Mouse (Mus musculus) testis, postnatal 14 days (tissue): ENCODE measurements around the gene Exoc3l4.

Experiments
- DNase-seq: peaks from one replicate; pipeline ENCODE4 v3.0.0; 2021; ENCODE audit warnings: low spot score

Gene Exoc3l4

DNA sequence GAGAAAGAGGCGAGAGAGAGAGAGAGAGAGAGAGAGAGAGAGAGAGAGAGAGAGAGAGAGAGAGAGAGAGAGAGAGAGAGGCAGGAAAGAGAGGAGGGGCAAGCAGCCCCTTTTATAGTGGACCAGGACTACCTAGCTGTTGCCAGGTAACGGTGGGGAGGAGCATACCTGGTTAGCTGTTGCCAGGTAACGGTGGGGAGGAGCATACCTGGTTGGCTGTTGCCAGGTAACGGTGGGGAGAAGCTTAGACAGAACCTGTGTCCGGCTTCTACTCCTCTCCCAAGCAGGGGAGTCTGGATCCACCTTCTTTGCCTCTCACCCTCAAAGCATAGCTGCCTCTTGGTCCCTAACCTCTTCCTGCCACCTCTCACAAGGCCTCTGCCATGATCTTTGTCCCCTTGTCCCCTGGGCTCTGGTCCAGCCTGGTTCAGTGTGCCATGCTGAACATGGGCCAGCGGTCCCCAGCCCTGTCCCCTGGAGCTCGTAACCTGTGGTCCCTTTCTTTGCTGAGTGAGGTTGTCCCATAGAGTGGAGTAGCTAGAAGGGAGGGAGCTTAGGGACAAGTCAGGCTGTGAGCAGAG lies 17.4 kb downstream of the Exoc3l4 start:
- no peak for DNase-seq

DNA sequence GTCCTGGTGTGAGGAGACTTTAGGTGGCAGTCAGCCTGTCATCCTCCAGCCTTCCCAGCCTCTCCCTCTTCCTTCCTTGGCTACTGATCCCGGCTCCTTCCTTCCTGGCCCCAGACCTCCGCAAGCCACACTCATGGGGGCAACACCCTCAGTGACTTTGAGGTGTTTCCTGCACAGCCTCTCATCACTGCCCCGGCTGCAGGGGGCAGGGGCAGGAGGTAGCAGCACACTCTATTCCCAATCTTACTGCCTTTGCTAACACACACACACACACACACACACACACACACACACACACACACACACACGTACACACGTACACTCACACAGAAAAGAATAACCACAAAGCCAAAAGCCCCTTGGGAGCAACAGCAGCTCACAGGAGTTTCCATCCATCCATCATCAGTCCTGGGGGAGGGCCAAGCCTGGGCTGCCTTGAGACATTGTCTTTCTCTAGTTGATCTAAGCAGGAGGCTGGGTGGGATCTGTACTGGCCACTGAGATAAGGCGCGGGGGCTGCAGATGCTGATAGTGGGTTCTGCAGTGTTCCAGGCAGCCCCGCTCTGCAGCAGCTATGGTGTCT lies 18.0 kb downstream of the Exoc3l4 start:
- no peak for DNase-seq

DNA sequence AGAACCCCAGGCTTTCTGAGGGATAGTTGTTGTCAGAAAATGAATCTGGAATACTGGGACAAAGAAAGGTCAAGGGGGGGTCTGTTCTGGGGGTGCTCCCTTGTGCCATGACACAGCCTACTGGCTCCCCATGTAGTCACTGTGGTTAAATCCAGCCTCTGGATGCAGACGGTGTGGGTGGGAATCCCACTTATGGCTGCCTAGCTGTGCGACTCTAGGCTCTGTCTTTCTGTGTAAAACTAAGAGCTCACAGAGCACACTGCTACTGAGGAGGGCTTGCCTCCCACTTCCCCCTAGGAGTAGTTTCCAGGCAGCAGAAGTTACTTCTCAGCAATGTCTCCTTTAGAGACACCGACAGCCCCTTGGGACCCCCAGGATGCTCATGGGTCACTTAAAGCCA lies 19.4 kb downstream of the Exoc3l4 start:
- no peak for DNase-seq

DNA sequence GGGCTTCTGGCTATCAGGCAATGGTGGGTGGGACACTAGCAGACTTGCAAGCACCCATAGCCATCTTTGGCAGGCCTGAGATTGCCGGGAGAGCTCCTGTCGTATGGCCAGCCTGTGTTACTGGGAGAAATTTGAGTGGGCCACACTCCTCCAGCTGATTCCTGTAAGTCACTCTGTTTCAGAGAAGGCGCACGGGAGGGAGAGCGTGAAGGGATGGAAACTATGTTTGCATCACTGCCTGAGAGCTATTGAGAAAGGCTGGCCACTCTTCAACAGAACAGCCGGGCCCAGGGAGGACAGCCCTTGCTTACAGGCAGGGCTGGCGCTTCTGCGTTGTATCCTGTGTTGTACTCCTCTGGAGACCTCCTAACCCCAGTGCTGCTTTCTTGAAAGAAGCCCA lies 19.8 kb downstream of the Exoc3l4 start:
- DNase-seq = no peak

DNA sequence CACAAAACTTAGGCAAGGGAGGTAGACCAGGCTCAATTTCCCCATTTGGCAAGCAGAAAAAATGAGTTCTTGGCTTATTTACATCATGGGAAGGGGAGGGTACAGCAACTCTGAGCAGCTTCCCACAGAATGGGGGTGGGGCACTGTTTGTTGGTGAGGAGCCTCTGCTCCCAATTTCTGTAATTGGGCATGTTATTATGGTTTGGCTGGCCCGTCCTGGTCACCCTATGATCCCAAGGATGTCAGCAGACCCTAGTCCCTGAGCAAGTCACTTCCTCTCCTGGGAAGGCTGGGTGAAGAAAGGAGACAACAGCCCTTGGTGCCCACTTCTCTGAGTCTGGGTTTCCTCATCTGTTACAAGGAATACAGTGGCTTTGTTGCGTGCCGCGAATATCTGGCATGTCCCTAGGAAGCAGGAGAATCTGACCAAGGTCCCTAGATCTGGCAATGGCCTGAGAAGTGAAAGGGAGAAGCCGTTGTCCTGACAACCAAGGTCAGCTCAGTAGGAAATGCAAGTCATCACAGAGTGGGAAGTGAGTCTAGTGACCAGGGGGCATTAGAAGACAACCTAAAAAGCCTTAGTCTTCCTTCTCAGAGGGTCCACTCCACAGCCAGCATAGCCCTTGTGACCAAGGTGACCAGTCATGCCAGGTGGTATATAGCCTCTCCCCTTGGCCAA lies 20.5 kb downstream of the Exoc3l4 start:
- no peak for DNase-seq

DNA sequence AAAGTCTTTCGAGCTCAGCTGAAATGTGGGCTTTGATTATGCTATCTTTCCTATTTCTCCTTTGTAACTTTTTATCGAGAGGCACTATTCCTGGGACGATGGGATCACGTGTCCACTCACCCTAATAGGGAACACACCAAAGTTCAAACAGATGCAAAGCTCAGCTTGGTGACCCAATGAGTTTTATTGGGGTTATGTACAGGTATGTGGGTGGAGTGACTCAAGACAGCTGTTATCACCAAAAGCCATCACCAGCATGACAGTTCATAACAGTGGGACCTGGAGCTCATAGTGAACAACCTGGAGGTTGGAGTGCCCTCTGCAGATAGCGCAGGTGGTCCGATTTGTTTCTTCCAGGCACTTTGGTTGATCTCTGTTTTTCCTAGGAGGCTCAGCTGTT lies 22.0 kb downstream of the Exoc3l4 start:
- DNase-seq = no peak

DNA sequence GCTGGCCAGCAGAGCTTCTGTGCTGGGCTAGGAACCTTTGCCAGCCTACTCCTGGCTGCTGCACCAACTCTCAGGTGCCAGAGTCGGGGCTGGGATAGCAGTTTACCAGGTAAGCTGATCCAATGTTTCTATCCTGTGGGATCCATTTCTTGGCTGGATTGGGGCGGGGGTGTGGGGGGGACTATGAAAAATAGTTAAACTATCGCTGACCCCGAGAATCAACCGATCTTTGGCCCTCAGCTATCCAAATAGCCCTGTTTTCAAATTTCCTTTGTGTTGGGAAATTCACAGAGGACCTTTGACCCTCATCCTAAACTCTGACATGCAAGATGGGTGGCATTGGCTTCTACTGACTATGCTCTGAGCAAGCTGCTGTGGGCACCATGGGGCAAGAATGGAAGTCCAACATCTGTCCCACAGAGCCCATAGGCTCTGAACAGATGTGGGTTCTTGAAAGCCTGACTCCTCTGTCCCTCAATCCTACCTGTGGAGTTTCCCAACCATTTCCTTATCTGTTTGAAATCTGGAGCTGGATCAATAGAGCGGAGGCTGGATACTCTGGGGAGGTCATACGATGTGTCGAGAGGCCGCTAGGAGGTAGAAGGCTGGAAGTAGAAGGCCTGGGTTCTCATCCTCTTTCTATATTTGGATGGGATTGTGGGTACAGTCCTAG lies 24.0 kb downstream of the Exoc3l4 start:
- DNase-seq = no peak

DNA sequence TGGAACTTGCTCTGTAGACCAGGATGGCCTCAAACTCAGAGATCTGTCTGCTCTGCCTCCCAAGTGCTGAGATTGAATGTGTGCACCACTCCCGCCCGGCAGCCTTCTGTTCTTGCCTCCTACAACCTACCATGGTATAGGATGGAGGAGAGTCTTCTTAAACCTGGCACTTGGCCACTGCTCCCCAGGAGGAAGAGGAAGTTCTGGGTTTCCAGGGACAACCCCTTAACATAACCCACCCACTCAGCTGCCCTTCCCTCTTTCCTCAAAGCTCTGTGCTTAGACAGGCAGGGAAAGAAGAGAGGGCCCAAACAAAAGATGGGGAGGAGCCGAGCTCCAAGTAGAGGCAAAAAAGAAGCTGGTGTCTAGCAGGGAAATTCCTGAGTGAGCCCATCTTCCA lies 24.7 kb downstream of the Exoc3l4 start:
- DNase-seq = no peak

DNA sequence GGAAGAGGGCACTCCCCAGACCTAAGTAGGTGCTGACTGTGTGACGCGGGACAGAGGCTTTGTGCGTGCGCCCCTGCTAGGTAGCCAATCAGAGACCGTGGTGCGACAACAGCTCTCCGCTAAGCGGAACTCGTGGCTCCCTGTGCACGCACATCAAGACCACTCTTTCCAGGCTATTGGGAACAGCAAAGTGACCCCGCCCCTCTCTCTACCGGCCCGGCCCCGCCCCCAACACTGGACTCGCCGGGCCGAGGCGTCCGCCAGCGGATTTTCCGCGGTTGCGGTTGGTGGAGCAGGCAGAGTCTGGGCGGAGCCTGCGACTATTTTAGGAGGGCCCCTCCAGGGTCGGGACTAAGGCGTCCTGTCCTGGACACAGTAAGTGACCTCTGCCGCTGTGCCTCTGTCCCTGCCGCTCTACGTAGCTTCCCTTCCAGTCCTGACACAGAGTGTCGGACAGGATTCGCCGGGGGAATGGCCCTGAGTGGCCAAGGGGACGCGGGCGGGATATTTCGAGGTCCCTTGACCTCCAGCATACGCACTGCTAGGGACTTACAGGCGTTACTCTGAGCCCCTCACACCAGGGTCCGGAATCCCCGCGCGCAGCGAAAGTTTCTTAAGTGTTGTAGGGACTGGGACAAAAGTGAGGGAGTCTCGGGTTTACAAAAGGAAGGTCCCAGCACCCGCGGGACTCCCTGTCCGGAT lies 25.6 kb downstream of the Exoc3l4 start, which contains the start of gene Tnfaip2:
TSS of gene Tnfaip2 (plus strand) at position 161 of the 702 bp plus-strand sequence.
- no peak for DNase-seq

DNA sequence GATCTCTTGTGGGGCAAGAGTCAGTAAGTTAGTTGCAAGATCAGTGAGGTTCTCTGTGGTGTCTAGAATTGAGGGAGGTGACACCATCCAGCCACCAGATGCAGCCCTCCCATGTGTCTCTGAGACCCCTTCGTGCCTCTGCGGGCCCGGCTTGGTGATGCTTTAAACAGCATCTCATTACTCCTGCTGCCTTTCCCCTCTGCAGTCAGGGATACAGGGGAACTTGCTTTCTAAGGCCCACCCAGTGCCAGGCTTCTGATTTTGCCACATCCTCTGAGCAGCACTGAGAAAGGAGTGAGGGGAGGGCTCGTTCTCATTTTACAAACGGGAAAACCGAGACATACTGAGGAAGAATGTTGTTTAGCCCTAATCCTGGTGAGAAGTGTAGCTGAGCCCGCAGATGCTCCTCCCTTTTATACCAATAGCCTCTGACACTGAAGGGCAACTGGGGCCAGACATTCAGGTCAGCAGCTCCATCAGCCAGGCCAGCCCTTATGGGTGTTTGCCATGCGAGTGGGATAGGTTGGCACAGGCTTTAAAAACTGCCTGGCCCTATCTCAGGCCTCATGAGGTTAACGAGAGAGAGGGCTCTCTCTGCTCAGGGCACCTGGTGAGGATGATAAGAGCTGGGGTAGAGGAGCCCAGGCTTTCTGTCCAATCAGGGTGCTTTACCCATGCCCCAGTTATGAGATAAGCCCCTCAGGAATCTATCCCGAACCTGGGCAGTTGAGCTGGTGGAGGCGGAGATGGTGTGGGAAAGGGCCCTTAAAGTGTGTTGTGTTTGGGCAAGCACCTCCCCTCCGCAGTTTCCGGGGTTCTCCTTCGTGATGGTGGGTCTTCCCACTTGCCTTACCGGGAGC lies 26.4 kb downstream of the Exoc3l4 start:
- DNase-seq = no peak

DNA sequence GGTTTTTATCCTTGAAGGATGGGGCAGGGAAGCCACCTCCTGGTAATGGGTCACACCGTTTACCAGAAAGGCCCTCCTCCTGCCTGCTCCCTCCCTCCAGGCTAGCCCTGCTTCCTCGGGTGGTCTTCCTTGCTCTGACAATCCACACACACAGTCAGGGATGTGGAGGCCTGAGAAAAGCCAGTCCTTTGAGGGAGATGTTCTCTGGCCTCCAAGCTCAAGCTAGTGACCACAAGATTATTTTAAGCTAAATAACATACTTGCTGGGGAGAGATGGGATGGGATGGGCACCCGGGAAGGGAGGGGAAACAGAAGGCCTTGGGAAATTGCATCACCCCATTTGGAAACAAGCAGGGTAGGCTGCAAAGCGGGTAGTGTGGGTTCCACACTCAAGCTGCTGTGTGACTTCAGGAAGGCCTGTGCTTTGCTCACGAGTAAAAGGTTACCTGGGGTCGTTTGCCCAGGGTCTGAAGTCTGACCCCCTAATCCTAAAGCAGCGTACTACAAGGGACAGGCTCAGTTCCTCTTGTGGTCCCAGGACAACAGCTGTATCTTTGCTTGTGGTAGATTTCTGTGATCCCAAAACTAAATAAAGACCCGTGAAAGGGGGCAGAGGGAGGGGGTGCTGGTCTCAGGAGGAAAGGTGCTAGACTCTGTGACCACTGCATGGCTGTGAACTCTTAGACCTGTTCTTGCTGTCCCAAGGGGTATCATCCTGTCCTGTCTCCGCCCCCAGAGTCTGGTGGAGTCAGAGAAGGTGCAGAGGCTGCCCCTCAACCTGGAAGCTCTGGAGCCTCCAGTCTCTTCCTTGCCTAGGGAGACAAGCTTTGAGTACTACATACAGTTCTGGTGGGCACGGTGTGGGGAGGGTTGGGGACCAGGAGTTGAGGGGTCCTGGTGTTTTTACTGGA lies 27.4 kb downstream of the Exoc3l4 start:
- no peak for DNase-seq

DNA sequence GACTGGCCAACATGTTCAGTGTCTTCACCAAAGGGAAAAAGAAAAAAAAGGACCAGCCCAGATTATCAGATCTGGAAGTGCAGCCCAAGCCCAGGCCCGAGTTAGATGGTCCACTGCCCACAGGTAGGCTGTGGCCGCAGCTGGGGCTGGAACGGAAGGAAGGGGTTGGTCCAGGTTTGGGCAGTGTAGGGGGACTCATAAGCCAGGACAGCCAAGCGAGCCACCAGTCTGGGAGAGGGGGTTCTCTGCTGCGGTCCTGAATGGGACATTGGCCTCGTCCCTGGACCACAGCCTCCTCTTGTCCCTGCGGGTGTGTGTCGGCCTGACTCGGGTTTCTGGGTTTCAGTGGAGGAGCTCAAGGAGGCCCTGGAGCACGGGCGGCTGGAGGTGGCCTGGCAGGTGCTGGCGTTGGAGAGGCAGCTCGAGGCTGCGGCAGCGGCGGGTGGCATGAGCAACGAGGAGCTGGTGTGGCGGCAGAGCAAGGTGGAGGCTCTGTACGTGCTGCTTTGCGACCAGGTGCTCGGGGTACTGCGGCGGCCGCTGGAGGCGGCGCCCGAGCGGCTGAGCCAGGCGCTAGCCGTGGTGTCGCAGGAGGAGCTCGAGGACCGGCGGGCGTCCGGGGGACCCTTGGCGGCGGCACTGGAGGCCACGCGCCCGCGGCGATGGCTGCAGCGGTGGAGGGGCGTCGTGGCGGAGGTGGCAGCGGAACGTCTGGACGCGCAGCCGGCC lies 28.5 kb downstream of the Exoc3l4 start:
- no peak for DNase-seq

DNA sequence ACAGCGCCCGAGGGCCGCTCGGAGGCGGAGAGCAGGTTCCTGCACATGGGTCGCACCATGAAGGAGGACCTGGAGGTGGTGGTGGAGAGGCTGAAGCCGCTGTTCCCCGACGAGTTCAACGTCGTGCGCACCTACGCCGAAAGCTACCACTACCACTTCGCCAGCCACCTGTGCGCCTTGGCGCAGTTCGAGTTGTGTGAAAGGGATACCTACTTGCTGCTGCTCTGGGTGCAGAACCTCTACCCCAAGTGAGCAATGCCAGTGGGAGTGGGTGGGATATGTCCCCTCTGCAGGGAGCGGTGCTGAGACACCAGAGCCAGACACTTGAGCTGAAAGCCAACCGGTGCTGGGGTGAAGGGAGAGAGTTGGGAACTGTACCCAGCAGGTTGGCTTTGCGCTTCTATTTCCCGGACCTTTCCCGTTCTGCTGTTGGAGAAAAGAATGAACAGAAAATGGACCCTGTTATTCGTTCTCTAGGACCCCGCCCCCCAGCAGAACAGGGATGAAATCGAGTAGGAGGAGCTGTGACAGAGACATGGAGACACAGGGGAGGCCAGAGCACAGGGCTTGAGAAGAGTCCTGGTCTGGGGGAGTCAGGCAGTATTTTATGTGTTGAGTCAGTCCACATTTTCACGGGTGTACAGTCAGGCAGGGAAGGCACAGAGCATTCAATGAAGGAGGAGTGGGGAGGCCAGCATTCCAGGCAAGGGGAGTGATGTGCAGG lies 29.2 kb downstream of the Exoc3l4 start:
- DNase-seq = no peak

DNA sequence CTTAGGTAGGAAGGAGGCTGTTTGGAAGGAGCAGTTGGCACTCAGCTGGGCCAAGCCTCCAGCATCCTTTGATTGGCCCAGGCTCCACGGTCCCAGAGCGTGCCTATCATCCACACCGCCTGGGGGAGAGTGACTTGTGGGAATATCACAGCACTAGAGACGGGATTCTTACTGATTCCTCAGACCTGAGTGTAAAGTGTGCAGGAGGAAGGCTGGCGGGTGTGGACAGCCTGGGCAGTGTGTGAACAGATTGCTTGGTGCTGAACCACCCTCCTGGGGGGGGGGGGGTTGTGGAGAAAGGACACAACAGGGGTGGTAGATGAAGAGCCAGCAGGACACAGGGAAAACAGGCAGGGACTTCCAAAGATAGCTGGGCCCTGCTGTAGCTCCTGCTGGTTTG lies 29.9 kb downstream of the Exoc3l4 start:
- no peak for DNase-seq

DNA sequence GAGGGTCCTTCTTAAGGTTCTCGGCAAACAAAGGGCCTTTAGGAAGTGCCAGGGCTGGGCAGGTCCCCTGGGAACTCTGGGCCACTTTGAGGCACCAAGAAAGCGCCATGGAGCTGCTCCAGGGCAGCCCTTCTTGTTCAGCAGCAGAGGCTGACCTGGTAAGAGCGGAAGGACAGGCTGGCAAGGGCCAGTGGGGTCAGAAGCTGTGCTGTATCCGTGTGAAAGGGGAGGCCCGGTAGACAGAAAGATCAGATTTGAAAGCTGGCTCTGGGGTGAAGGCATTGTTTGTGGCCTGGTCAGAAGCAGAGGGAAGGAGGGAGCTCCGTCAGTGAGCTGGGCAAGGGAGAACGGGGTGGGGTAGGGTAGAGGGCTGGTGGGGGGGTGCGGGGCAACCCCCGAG lies 30.5 kb downstream of the Exoc3l4 start:
- DNase-seq = no peak

DNA sequence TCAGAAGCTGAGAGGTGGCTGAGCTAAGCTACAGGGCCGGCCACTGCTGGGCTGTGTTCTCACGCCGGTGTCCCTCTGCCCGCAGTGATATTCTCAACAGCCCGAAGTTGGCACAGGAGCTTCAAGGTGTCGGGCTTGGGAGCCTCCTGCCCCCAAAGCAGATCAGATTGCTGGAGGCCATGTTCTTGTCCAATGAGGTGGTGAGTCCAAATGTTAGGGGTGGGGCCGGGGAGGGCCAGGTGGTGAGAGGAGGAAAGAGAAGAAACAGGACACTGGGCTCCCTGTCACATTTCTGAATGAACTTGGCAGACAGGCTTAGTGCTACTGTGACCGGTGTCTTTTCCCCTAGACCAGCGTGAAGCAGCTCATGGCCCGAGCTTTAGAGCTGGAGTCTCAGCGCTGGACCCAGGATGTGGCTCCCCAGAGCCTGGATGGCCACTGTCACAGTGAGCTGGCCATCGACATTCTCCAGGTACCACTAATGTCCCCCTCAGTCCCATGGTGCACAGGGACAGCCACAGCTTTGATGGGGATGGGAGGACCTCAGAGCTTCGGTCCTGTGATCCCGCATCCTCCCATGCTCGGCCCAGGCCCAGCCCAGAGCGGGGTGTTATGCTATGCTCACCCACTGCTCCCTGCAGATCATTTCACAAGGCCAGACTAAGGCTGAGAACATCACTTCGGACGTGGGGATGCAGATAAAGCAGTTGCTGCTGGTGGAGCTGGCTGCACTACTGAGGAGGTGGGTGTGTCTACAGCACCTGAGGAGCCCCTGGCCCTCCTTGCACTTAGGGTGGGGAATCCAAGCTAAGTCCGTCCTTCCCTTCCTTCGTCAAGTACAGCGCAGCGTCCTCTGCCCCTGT lies 31.3 kb downstream of the Exoc3l4 start:
- no peak for DNase-seq

DNA sequence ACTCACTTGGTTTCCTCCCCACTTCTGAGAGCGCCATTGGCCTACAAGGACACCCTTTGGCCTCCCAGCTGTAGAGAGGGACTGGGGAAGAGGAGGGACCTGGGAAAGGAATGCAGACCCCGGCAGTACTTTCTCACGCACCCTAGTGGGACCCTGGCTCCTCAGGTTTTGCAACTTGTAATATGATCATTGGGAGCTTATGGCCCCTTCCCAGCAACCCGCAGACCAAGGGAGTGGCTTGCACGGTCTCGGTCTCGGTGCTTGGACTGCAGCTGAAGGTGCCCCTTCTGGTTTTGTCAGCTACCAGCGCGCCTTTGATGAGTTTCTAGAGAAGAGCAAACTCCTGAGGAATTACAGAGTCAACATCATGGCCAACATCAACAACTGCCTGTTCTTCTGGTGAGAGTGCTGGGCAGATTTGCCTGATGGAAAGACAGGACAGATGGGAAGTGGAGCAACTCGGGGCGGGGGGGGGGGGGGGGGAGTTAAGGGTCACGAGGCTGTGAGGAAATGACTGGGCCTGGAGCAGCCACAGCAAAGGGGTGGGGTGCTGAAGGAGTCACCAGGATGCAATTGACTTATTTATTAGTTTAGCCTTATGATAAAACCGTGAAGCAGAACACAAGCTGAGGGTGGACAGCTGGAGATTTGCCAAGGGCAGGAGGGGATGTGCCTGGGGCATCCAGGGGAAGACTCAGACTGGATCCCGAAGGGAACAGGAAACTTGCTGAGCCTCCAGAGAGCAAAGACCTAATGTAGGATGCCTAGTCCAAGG lies 32.3 kb downstream of the Exoc3l4 start:
- no peak for DNase-seq
